Mouse (Mus musculus): ENCODE measurements around the gene Defb41. TPM values are rescaled to one million over a fixed set of nuclear protein-coding genes. Genes with fewer than 3 reads are reported as not detected.

The Defb41 gene
- not detected for total RNA-seq (2023)

GRCm38 (mm10) chr1:18265038-18265437, at the start of gene Defb41:
Gene Defb41, minus strand, starts transcription at chr1:18265138.

GRCm38 (mm10) chr1:18237343-18237742, 27.6 kb downstream of the Defb41 start, which contains the start of gene Defb18:
Gene Defb18, minus strand, starts transcription at chr1:18237443.

Other genes with a start within 250 kb of the Defb41 start
- not detected for gene Crisp4, start 119.2 kb downstream of the Defb41 start, total RNA-seq (2023)
- gene Defb18, start 27.7 kb downstream of the Defb41 start, total RNA-seq (2023): not detected

All from B cell, adult 67 days (primary cell).